Mouse (Mus musculus): ENCODE measurements around the gene Stx19. TPM values are rescaled to one million over a fixed set of nuclear protein-coding genes. Genes with fewer than 3 reads are reported as not detected.

Stx19 gene
- not detected in 2 replicates for polyA plus RNA-seq (2012; rRNA removed)

- peak; percentile 74 for DNase-seq (ENCODE audit: low read depth, low spot score)
- WGBS = 21% methylated on average over 5 of the region's 5 CpGs
These were observed at the start of gene Stx19 for GRCm38 (mm10) chr16:62814491-62814890. Stx19 (plus strand) TSS chr16:62814676.

GRCm38 (mm10) chr16:62773462-62773861 is 41.0 kb upstream of the Stx19 start:
- 86% methylated on average over 4 of the region's 4 CpGs for WGBS

GRCm38 (mm10) chr16:62776034-62776433 is 38.4 kb upstream of the Stx19 start:
- WGBS = 89% methylated on average over 11 of the region's 11 CpGs
- DNase-seq (ENCODE audit: low read depth, low spot score) = no peak

More at GRCm38 (mm10) chr16:62773462-62773861, 41.0 kb upstream of the Stx19 start:
- DNase-seq (ENCODE audit: low read depth, low spot score) = no peak

GRCm38 (mm10) chr16:62778282-62778681 is 36.2 kb upstream of the Stx19 start:
- DNase-seq (ENCODE audit: low read depth, low spot score) = no peak
- 88% methylated on average over 10 of the region's 10 CpGs for WGBS

- no peak for DNase-seq (ENCODE audit: low read depth, low spot score)
These were observed 32.2 kb upstream of the Stx19 start for GRCm38 (mm10) chr16:62782229-62782628.

GRCm38 (mm10) chr16:62786621-62787331 is 27.7 kb upstream of the Stx19 start, which contains the start of gene Nsun3:
Nsun3 (minus strand) TSS chr16:62786818.
- 3% methylated on average over 41 of the region's 41 CpGs for WGBS
- peak; percentile 97 for DNase-seq (ENCODE audit: low read depth, low spot score)

More at GRCm38 (mm10) chr16:62782229-62782628, 32.2 kb upstream of the Stx19 start:
- 56% methylated on average over 5 of the region's 5 CpGs for WGBS

- WGBS = 68% methylated on average over 1 of the region's 1 CpGs
- no peak for DNase-seq (ENCODE audit: low read depth, low spot score)
These were observed 17.9 kb upstream of the Stx19 start for GRCm38 (mm10) chr16:62796608-62797007.

GRCm38 (mm10) chr16:62798808-62799207 is 15.7 kb upstream of the Stx19 start:
- DNase-seq (ENCODE audit: low read depth, low spot score) = no peak
- 90% methylated on average over 3 of the region's 3 CpGs for WGBS

- DNase-seq (ENCODE audit: low read depth, low spot score) = no peak
- 74% methylated on average over 4 of the region's 4 CpGs for WGBS
These were observed 15.1 kb upstream of the Stx19 start for GRCm38 (mm10) chr16:62799426-62799825.

- WGBS = 51% methylated on average over 3 of the region's 3 CpGs
- no peak for DNase-seq (ENCODE audit: low read depth, low spot score)
These were observed 14.6 kb upstream of the Stx19 start for GRCm38 (mm10) chr16:62799839-62800238.

- 94% methylated on average over 3 of the region's 3 CpGs for WGBS
- no peak for DNase-seq (ENCODE audit: low read depth, low spot score)
These were observed 9.9 kb upstream of the Stx19 start for GRCm38 (mm10) chr16:62804621-62805020.

- DNase-seq (ENCODE audit: low read depth, low spot score) = no peak
- 36% methylated on average over 8 of the region's 8 CpGs for WGBS
These were observed 7.1 kb upstream of the Stx19 start for GRCm38 (mm10) chr16:62807249-62807979.

- no peak for DNase-seq (ENCODE audit: low read depth, low spot score)
- 82% methylated on average over 4 of the region's 4 CpGs for WGBS
These were observed 3.6 kb upstream of the Stx19 start for GRCm38 (mm10) chr16:62810855-62811254.

- 83% methylated on average over 5 of the region's 5 CpGs for WGBS
- DNase-seq (ENCODE audit: low read depth, low spot score) = no peak
These were observed 686 bp upstream of the Stx19 start for GRCm38 (mm10) chr16:62813790-62814189.

- 94% methylated on average over 6 of the region's 6 CpGs for WGBS
- no peak for DNase-seq (ENCODE audit: low read depth, low spot score)
These were observed 8.0 kb downstream of the Stx19 start for GRCm38 (mm10) chr16:62822472-62822871.

GRCm38 (mm10) chr16:62826156-62827001 is 11.9 kb downstream of the Stx19 start:
- no peak for DNase-seq (ENCODE audit: low read depth, low spot score)
- 71% methylated on average over 12 of the region's 12 CpGs for WGBS

GRCm38 (mm10) chr16:62832027-62832426 is 17.6 kb downstream of the Stx19 start:
- whole genome bisulfite sequencing = 36% methylated on average over 2 of the region's 2 CpGs
- DNase-seq (ENCODE audit: low read depth, low spot score) = no peak

GRCm38 (mm10) chr16:62832481-62832880 is 18.0 kb downstream of the Stx19 start:
- WGBS = 19% methylated on average over 4 of the region's 4 CpGs

GRCm38 (mm10) chr16:62834016-62834735 is 19.7 kb downstream of the Stx19 start:
- 44% methylated on average over 3 of the region's 3 CpGs for WGBS
- no peak for DNase-seq (ENCODE audit: low read depth, low spot score)

More at GRCm38 (mm10) chr16:62832481-62832880, 18.0 kb downstream of the Stx19 start:
- no peak for DNase-seq (ENCODE audit: low read depth, low spot score)
